Mouse (Mus musculus): ENCODE results near the gene Dnaaf2. TPM values are rescaled to one million over a fixed set of nuclear protein-coding genes. Genes with fewer than 3 reads are reported as not detected.
A peak's percentile ranks its signal among the peaks of the same experiment; 100 is the strongest.
"Not testable (repeated sequence)": the region's sequence is repeated elsewhere in the genome, so short reads cannot be mapped to it uniquely, and the experiment has no call there.

Gene Dnaaf2
- polyA plus RNA-seq, 1 experiment from 2014 or later, result 11.1 TPM

DNA sequence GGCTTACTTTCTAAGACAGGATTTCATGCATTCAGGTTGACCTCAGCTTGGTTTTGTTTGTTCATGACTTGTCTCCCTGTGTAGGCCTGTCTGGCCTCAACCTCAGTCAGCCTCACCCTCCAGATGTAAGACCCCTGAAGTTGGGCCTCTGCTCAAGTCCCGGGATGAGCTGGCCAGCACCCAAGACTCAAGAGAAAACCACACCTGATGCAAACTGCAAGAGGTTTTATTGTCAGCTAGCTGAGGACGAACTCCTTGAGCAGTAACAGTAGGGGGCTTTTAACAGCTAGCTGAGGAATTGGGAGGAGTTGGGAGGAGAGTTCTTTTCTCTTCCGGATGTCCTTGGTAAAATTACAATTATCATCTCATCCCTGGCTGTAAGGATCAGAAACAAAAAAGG lies 20.7 kb downstream of the Dnaaf2 start:
- H3K9ac ChIP-seq, result no peak overlapping the region
- H3K4me1 ChIP-seq, result 0 out of 2 replicates have a peak, but pooled peaks cover 3% of the 10 kb centered on the region
- H3K36me3 ChIP-seq (ENCODE audit: poor library complexity, severe bottlenecking), result peaks cover 29% of the 10 kb centered on the region
- no peaks in the 10 kb centered on the region for H3K27me3 ChIP-seq
- 77% methylated on average over 3 of the region's 3 CpGs for WGBS
- no peak overlapping the region for H3K27ac ChIP-seq
- H3K4me2 ChIP-seq, result no peak overlapping the region
- H3K9me3 ChIP-seq (replicated peaks), result no peaks in the 10 kb centered on the region
- no peak overlapping the region for H3K4me3 ChIP-seq
- ATAC-seq, result no peak

- ATAC-seq, result no peak
- Histone ChIP-seq H3K36me3 (ENCODE audit: poor library complexity, severe bottlenecking) (peaks cover 19% of the 10 kb centered on the region; the same call in 1 of the 2 replicates), H3K4me2 (no peak overlapping the region), H3K4me3 (no peak overlapping the region), H3K27me3 (no peaks in the 10 kb centered on the region), H3K9me3 (replicated peaks) (no peaks in the 10 kb centered on the region), H3K27ac (no peak overlapping the region), H3K4me1 (no peaks in the 10 kb centered on the region), H3K9ac (no peak overlapping the region)
- WGBS, result 96% methylated on average over 3 of the region's 3 CpGs
Observed at GRCm38 (mm10) chr12:69175975-69176374, 22.3 kb downstream of the Dnaaf2 start.

DNA sequence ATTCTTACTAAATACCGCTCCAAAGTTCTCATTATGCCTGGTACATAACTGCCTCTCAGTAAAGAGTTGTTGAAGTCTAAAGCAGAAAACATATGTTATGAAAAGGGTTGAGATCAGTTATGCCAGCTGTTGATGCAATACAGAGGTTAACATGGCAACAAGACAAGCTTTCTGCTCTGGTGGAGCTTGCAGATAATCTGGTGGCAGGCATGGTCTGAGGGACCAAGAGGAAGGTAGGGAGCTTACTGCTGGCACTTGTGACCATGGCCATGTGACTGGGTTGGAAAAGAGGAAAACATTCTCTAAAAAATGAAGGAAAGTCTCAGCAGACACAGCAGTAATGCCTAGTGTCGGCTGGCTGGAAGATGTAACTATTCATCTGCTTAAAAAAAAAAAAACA lies 26.9 kb downstream of the Dnaaf2 start:
- WGBS, result 92% methylated on average over 2 of the region's 2 CpGs
- ATAC-seq, result no peak
- no peaks in the 10 kb centered on the region for H3K9me3 ChIP-seq (replicated peaks)
- H3K27me3 ChIP-seq, result no peaks in the 10 kb centered on the region
- H3K9ac ChIP-seq, result no peak overlapping the region
- H3K4me1 ChIP-seq, result peaks cover 15% of the 10 kb centered on the region
- H3K4me3 ChIP-seq, result no peak overlapping the region
- H3K36me3 ChIP-seq (ENCODE audit: poor library complexity, severe bottlenecking), result peaks cover 13% of the 10 kb centered on the region; the same call in 1 of the 2 replicates
- H3K4me2 ChIP-seq, result no peak overlapping the region
- H3K27ac ChIP-seq, result no peak overlapping the region

GRCm38 (mm10) chr12:69168461-69169106 lies 29.6 kb downstream of the Dnaaf2 start, which contains the start of gene Lrr1:
Gene Lrr1, plus strand, starts transcription at chr12:69168814.
- Histone ChIP-seq H3K27ac (peak within 1 kb of the TSS; percentile 48), H3K4me1 (peaks cover 15% of the 10 kb centered on the region), H3K9ac (peak within 1 kb of the TSS; percentile 70), H3K9me3 (replicated peaks) (no peaks in the 10 kb centered on the region), H3K36me3 (ENCODE audit: poor library complexity, severe bottlenecking) (peaks cover 7% of the 10 kb centered on the region; the same call in 1 of the 2 replicates), H3K27me3 (no peaks in the 10 kb centered on the region), H3K4me3 (peak within 1 kb of the TSS; percentile 67), H3K4me2 (peak within 1 kb of the TSS; percentile 73)
- peak; percentile 95 for ATAC-seq
- WGBS, result under 1% methylated on average over 40 of the region's 40 CpGs

DNA sequence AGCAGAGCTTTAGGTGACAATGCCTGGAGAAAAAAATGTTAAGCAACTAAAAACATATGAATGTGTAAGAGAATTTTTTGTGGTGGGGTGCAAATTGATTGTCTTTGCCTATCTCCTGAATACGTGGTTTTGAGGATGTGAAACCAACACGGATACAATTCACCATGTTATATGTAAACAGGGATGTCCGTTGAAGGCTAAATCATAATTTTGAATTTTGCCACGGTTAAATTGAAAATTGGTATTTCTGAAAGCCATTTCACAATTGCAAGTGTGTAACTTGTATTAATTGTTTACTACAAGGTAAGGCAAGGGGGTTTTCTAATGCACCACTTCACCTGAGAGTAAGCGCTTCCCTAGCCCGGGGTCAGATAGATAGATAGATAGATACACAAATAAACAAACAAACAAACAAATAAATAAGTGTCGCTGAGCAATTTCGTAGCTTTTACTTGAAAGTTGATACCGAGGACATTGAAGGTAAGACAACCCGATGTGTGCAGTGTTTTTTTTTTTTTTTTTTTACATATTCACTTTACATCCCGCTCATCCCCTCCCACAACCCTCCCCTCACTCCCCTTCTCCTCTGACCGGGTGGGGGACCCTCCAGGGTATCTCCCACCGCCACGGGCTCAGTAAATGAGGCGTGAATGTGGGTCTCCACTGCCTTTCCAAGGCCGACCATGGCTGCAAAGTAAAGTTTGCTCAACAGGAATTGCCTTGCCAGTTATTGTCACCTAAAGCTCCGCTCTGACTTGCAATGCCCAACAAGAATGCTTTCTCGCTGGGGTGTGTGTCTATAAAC lies 30.4 kb downstream of the Dnaaf2 start:
- peak overlapping the region; percentile 67 for H3K4me3 ChIP-seq
- peak overlapping the region; percentile 70 for H3K9ac ChIP-seq
- peaks cover 15% of the 10 kb centered on the region for H3K4me1 ChIP-seq
- H3K27ac ChIP-seq, result no peak overlapping the region
- peak; percentile 37 for ATAC-seq
- H3K36me3 ChIP-seq (ENCODE audit: poor library complexity, severe bottlenecking), result peaks cover 4% of the 10 kb centered on the region; the same call in 1 of the 2 replicates
- 7% methylated on average over 18 of the region's 18 CpGs for WGBS
- peak overlapping the region; percentile 73 for H3K4me2 ChIP-seq
- no peaks in the 10 kb centered on the region for H3K27me3 ChIP-seq
- no peaks in the 10 kb centered on the region for H3K9me3 ChIP-seq (replicated peaks)

DNA sequence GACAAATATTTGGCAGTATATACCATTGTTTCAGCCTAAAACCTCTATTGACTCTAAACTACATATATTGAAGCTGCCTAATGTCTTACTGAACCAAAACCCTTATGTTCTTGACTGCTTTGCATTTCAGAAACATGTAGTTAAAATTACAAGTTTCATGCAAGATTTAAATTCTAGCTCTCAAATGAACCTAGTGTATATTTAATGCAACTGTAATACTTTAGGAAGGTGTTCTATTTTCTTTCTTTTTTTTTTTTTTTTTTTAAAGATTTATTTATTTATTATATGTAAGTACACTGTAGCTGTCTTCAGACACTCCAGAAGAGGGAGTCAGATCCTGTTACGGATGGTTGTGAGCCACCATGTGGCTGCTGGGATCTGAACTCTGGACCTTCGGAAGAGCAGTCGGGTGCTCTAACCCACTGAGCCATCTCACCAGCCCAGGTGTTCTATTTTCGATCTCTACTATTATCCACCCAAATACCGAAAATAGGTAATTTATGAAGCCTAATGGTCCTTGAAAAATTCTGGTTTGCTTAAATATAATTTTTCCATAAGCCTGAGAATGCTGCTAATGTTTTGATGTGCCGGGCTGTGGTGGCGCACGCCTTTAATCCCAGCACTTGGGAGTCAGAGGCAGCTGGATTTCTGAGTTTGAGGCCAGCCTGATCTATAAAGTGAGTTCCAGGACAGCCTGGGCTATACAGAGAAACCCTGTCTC lies 31.2 kb downstream of the Dnaaf2 start:
- not testable (repeated sequence) for H3K27ac ChIP-seq; H3K27me3 ChIP-seq; ATAC-seq; H3K4me2 ChIP-seq; H3K36me3 ChIP-seq (ENCODE audit: poor library complexity, severe bottlenecking); H3K9me3 ChIP-seq (replicated peaks); H3K4me3 ChIP-seq; H3K9ac ChIP-seq
- peaks cover 15% of the 10 kb centered on the region for H3K4me1 ChIP-seq
- WGBS, result 69% methylated on average over 8 of the region's 8 CpGs

DNA sequence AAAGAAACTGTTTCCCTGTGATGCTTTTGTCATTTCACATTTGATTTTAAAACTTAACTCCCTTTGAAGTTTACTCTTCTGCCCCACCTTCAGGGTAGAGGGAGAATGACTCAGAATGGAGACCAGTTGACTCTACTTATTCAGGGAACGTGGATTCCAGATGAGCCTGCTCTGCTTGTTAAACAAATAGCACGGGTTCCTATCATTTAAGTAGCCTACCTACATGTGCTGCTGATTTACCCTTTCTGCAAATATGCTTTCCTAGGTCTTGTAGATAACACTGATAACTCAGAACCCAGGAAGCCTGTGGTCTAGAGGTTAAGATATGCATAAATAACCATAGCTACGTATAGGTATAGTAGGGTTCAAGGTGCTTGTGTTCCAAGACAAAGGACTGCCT lies 33.3 kb downstream of the Dnaaf2 start:
- Histone ChIP-seq H3K9ac (no peak overlapping the region), H3K4me1 (peaks cover 11% of the 10 kb centered on the region), H3K9me3 (replicated peaks) (no peaks in the 10 kb centered on the region), H3K36me3 (ENCODE audit: poor library complexity, severe bottlenecking) (no peaks in the 10 kb centered on the region), H3K4me3 (no peak overlapping the region), H3K27me3 (no peaks in the 10 kb centered on the region), H3K27ac (no peak overlapping the region), H3K4me2 (no peak overlapping the region)
- no peak for ATAC-seq
- 61% methylated on average over 3 of the region's 3 CpGs for WGBS

GRCm38 (mm10) chr12:69163586-69163985 lies 34.6 kb downstream of the Dnaaf2 start:
- H3K4me1 ChIP-seq; H3K27ac ChIP-seq; ATAC-seq; H3K4me3 ChIP-seq; H3K9ac ChIP-seq; H3K27me3 ChIP-seq; H3K36me3 ChIP-seq (ENCODE audit: poor library complexity, severe bottlenecking); H3K4me2 ChIP-seq; H3K9me3 ChIP-seq (replicated peaks): not testable (repeated sequence)
- WGBS, result 80% methylated on average over 4 of the region's 4 CpGs

GRCm38 (mm10) chr12:69160677-69161076 lies 37.6 kb downstream of the Dnaaf2 start:
- not testable (repeated sequence) for H3K4me2 ChIP-seq; H3K4me1 ChIP-seq; H3K27me3 ChIP-seq; H3K9ac ChIP-seq; H3K9me3 ChIP-seq (replicated peaks); H3K4me3 ChIP-seq; H3K27ac ChIP-seq; ATAC-seq
- WGBS, result 75% methylated on average over 2 of the region's 2 CpGs
- H3K36me3 ChIP-seq (ENCODE audit: poor library complexity, severe bottlenecking), result peaks cover 17% of the 10 kb centered on the region

- Histone ChIP-seq H3K27ac (no peak overlapping the region), H3K4me1 (peaks cover 6% of the 10 kb centered on the region), H3K4me3 (no peak overlapping the region), H3K36me3 (ENCODE audit: poor library complexity, severe bottlenecking) (peaks cover 22% of the 10 kb centered on the region), H3K27me3 (no peaks in the 10 kb centered on the region), H3K4me2 (0 out of 2 replicates have a peak overlapping the region, but pooled peaks have one; percentile 25), H3K9ac (no peak overlapping the region), H3K9me3 (replicated peaks) (no peaks in the 10 kb centered on the region)
- ATAC-seq, result peak; percentile 2; the same call in 1 of the 2 replicates
- WGBS, result 6% methylated on average over 9 of the region's 9 CpGs
Observed at GRCm38 (mm10) chr12:69159578-69159940, 38.7 kb downstream of the Dnaaf2 start.

DNA sequence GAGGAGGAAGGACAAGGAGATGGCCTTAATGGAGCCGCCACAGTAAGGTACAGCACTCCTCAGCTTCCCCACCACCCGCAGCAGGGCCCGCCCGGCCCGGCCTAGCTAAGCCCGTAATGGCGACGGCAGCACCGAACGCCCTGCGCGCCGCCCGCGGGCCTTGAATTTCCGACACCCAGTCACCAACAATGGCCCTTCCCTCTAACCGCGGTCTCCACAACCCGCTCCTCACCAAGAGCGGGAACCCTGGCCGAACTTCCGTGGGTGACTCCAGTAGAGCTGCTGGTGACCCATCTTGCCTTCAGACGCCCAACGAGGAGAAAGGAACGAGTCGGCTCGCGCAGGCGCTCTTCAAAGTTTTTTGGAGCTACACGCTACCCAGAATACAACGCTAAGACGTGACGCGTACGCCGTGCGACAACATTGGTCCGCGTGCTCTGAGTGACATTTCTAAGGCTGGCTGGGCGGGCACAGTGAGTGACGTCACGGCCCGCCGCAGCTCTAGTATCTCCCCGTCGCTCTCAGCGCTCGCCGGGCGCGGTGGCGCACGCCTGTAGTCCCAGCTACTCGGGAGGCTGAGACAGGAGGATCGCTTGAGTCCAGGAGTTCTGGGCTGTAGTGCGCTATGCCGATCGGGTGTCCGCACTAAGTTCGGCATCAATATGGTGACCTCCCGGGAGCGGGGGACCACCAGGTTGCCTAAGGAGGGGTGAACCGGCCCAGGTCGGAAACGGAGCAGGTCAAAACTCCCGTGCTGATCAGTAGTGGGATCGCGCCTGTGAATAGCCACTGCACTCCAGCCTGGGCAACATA lies 39.3 kb downstream of the Dnaaf2 start, which contains the start of gene Rps29:
Rps29 (minus strand) TSS at position 422 of the 813 bp plus-strand sequence.
- under 1% methylated on average over 61 of the region's 68 CpGs for WGBS
- peak; percentile 99 for ATAC-seq

More for the DNA sequence above, 39.3 kb downstream of the Dnaaf2 start, which contains the start of gene Rps29:
- Histone ChIP-seq H3K27ac (peak within 1 kb of the TSS; percentile 92), H3K9ac (peak within 1 kb of the TSS; percentile 93), H3K4me3 (peak within 1 kb of the TSS; percentile 73), H3K4me2 (peak within 1 kb of the TSS; percentile 70), H3K36me3 (ENCODE audit: poor library complexity, severe bottlenecking) (peaks cover 23% of the 10 kb centered on the region)
- H3K4me1 ChIP-seq; H3K27me3 ChIP-seq; H3K9me3 ChIP-seq (replicated peaks): not testable (repeated sequence)

All from forebrain, embryonic 13.5 days (tissue).